Mouse (Mus musculus) embryonic fibroblast, embryonic 13.5 days (primary cell): ENCODE measurements around the gene Hbb-bh2.

Experiments
- CTCF ChIP-seq: IDR thresholded peaks from 2 replicates; pipeline ENCODE4 v1.5.1; 2011; ENCODE audit warnings: mild to moderate bottlenecking, control low read depth, low read length, moderate library complexity, borderline replicate concordance; ENCODE audit not compliant: insufficient read depth
- POLR2A ChIP-seq: IDR thresholded peaks from 2 replicates; pipeline ENCODE4 v1.6.1; 2011; ENCODE audit warnings: low read depth, mild to moderate bottlenecking, control low read depth, low read length, moderate library complexity

DNA sequence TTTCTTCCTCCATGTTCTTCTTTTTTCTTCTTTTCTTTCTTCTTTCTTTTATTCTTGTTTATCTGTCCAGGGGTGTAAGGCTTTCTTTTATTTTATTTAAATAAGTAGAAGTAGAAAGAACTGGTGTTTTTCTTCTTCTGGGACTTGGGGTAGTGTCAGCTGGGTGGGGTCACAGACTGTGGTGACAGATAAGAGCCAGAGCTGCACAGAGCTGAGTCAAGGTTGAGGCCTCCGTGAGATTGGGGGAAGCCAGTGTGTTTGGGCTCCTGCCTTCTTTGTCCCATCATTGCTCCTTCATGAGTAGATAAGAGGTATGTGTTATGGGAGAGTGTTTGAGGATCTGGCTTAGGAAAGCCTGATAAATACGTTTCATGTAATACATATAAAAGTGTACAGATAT, 18.8 kb upstream of the Hbb-bh2 start:
- TF ChIP-seq POLR2A (no peak), CTCF (no peak)
